Mouse (Mus musculus) c-Kit-negative CD71-positive TER-119-positive erythroid progenitor cells, embryonic 14.5 days (primary cell): ENCODE measurements around the gene Hist1h4b.
A peak's percentile ranks its signal among the peaks of the same experiment; 100 is the strongest.

Source experiments
- DNase-seq: peaks from one replicate; pipeline ENCODE4 v3.0.0-alpha.2; 2013; ENCODE audit warnings: low read depth, low spot score

Gene Hist1h4b

DNA sequence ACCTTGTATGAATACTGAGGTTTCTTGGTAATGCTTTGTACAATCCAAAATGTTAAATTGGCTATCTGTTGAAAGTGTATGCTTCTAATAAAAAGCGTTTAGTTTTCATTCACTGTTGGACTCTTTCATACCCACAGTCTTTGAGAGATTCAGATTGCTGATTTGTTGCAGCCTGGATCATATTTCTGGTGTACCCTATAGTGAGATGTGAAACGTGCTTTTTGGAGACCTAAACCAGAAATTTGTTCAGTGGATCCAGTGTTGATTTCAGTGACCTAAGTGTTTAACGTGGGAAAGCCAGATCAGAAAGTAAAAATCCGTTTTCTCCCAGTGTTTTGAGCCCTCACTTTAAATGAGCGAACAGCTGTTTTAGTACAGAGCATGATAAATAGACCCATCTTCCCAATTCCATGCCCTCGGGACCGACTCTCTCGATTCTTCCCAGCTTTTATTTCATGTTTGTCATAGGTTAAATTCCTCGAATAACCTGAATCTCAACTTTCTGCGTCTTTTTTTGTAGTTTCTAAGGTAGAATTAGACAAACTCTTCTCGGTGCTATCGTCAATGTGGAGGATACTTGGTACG lies 16.5 kb upstream of the Hist1h4b start:
- no peak for DNase-seq

DNA sequence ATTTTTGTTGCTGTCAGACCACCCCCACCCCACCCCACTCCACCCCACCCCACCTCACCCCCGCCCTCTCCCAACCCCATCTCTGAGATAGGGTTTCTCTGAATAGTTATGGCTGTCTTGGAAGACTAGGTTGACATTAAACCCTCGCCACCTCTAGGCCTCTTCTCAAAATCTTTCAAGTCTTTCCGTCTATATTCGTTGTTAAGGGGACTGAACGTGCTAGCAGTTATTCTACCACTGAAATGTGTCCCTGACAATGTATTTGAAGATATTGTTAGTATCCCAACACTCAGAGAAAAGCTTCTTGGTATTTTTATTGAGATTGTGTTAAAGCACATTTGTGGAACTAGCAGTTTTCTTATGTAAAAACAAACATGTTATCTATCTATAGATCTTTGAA lies 15.9 kb upstream of the Hist1h4b start:
- DNase-seq, result peak; percentile 29

DNA sequence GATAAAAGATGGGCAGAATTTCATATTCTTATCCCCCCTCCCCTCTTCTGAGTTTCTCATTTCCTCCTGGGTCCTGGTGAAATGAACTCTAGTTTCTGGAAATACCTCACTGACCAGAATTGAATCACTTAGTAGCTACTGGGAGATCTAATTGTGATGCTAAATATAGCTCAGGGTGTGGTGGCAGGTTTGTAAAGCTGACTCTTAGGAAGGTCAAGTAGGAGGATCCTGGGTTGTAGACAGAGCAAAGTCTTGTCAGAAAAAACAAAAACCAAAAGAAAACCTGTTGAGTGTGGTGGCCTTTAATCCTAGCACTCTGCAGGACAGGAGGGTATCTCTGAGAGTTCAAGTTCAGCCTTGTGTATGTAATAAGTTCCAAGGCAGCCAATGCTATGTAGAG lies 14.8 kb upstream of the Hist1h4b start:
- DNase-seq, result no peak

DNA sequence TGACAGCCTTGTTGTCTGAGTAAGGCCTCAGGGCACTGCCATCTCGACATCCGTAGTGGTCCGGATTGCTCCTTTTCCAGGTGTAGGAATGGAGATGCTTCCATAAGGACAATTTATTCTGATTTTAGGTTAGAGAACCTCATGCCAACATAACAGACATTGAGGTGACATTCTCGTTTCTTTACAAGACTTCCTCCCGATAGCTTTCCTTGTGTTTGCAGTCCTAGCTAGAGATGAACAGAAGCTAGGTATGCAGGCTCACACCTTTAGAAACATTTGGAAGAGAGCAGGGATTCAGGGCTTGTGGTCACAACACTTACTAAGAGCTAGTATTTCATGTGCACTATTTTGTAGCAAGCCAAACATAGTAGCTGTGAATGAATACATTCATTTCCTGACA lies 13.6 kb upstream of the Hist1h4b start:
- DNase-seq, result peak; percentile 21

DNA sequence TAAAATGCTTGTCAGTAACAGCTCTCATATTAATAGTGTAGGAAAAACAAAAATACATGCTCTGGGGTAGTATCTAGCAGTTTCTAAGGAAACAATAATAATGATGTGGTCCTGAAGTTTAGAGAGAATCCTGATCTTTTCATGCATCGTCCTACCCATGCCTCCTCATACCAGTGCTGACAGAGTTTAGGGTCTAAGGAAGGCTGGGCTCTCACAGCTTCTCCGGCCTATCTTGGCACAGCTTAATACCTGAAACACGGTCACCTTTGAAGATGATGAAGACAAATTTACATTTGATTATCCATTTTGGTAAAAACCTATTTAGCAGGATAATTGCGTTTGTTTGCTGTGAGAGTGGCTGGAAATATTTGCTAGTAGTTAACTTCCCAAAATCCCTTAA lies 12.8 kb upstream of the Hist1h4b start:
- DNase-seq, result peak; percentile 46

DNA sequence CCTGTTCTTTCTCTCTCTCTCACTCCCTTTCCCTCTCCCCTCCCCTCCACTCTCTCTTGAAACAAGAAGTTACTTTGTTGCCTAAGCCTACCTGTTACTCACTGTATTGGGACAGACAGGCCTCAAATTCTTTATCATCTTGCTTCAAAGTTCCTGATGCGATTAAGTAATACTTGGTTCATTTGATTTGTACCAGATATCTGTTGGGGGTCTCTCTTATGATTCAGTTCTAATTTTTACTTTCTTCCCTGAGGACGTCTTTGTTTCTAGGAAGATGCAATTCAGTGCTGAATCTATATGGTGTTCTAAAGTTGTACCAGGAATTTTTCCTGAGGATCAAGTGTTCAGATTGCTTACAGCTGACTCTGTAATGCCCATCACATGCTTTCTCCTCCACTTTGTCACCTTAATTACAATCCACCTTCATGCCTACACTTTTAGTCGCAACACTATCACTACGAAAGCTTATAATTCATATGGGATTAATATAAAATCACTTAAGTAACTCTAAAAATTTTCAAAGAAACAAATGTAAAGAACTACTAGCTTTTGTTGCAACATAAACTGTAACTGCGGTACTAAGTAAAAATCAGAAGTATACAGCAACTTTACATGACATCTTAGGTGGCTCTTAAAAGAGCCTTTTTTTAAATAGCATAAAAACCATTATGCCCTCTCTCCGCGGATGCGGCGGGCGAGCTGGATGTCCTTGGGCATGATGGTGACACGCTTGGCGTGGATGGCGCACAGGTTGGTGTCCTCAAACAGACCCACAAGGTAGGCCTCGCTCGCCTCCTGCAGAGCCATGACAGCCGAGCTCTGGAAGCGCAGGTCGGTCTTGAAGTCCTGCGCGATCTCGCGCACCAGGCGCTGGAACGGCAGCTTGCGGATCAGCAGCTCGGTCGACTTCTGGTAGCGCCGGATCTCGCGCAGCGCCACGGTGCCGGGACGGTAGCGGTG lies 12.1 kb upstream of the Hist1h4b start:
- DNase-seq, result peak; percentile 58

DNA sequence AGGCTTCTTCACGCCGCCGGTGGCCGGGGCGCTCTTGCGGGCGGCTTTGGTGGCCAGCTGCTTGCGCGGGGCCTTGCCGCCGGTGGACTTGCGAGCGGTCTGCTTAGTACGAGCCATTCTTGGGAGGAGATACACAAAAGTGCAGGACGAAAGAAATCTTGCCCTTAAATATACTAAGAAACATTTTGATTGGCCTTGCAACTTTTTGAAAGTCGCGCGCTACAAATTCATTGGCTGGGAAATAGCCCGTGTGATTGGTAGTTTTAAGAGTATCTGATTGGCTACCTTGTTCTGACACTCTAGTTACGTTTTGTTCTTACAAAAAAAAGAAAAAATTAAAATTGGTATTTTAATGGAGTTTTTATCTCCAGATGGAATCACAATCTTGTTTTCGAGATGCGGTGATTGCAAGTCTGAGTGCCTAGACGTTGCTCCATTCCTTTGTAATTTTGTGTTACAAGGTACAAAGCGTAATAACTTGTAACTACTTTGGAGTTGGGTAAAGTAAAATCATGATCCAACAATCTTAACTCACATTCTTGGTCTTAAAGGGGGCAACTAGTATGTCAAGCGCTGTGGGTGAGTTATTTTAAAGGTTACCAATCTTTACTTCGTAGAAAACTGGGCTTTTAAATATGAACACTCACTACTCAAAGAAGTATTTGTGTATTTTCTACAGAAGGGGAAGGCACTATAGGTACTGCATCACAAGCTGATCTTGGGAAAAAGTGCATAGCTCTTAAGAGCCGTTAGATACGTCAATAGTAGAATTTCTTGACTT lies 11.2 kb upstream of the Hist1h4b start, which contains the start of gene Hist1h3c:
Hist1h3c (minus strand) TSS at position 222 of the 781 bp plus-strand sequence.
- peak; percentile 93 for DNase-seq

DNA sequence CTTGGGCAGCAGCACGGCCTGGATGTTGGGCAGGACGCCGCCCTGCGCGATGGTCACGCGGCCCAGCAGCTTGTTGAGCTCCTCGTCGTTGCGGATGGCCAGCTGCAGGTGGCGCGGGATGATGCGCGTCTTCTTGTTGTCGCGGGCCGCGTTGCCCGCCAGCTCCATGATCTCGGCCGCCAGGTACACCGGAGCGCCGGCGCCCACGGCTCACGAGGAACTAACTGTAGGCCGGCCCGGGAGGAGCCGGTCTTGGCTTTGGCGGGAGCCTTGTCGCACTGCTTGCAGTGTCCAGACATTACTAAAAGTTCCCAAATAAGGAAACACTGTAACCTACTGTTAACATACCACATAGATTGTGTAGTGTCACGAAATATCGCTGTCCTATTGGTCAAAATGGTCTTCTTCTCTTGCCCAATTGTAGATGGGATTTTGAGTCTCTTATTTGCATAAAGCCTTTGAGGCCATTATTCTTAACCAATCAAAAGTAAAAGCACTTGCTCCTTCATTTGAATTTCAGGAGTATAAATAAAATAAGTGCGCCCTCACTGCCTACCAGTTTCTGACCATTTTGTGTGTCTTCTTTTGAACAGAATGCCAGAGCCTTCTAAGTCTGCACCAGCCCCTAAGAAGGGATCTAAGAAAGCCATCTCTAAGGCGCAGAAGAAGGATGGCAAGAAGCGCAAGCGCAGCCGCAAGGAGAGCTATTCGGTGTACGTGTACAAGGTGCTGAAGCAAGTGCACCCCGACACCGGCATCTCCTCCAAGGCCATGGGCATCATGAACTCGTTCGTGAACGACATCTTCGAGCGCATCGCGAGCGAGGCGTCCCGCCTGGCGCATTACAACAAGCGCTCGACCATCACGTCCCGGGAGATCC lies 10.4 kb upstream of the Hist1h4b start, which contains the start of gene Hist1h2bb:
Hist1h2bb (plus strand) TSS at position 534 of the 880 bp plus-strand sequence.
- peak; percentile 88 for DNase-seq

DNA sequence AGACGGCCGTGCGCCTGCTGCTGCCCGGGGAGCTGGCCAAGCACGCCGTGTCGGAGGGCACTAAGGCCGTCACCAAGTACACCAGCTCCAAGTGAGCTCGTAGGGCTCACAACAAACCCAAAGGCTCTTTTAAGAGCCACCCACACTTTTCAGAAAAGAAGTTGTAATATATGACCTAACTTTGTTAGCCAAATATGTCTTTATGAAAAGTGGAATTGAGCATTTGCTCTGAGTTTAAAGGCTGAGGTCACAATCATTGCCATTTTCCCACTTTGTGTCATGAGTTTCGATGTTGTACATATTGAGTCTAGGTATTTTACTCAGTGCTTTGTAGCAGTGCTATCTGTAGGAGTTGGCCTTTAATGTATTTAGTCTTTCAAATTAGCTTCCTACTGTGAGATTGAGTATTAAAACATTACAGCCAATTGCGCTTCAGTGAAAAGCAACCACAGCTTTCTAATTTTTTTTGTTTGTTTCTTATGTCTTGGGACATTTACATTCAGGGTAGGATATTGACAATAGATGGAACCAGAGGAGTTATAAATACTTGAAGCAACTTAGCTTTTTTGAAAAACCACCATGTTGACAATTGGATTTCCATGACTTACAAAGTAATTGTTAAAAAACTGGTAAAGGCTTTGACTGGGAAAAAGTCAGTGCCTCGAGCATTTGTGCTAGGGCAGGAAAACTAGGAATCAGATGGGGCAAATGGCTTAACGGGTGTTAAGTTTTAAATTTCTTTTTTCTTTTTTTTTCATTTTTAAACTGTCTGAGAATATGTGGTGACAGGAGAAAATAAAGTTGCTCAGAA lies 9.5 kb upstream of the Hist1h4b start:
- DNase-seq, result peak; percentile 62

DNA sequence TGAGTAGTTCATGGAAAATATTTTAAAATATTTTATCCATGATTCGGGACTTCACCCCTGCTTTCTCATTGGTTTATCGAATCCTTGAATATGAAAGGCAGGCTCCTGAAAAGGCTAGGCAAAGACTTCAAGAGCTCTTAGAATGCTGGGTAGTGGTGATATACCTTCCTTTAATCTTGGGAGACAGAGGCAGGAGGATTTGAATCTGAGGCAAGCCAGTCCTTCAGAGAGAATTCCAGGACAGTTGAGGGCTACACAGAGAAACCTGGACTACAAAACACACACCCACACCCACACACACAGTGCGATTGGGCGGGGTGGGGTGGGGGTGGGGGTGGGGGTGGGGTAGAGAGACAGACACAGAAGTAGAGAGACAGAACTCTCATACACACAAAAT lies 8.9 kb upstream of the Hist1h4b start:
- DNase-seq, result peak; percentile 58

DNA sequence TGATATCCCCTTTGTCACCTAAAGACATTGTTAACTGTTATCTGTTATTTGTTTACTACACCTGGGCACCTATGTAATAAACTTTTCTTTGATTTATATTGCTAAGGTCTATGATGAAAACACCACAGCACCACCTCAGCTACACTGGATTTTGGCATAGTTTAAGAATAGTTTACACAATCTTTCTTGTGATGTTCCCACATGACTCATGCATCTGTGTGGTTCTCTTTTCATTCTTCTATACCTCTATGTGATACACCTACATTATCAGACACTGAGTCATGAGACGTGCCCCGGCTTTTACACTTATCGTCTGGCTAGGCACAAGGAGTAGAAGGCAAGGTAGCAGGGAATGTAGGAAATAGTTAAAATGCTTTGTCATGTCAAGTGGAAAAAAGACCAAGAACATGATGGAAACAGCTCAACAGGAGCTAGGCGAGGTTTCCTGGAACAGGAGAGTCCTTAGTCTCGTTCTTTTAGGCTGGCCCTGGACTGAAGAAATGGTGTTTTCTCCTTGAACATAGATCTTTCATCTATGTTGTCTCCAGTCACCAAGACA lies 7.2 kb upstream of the Hist1h4b start:
- DNase-seq, result peak; percentile 42

DNA sequence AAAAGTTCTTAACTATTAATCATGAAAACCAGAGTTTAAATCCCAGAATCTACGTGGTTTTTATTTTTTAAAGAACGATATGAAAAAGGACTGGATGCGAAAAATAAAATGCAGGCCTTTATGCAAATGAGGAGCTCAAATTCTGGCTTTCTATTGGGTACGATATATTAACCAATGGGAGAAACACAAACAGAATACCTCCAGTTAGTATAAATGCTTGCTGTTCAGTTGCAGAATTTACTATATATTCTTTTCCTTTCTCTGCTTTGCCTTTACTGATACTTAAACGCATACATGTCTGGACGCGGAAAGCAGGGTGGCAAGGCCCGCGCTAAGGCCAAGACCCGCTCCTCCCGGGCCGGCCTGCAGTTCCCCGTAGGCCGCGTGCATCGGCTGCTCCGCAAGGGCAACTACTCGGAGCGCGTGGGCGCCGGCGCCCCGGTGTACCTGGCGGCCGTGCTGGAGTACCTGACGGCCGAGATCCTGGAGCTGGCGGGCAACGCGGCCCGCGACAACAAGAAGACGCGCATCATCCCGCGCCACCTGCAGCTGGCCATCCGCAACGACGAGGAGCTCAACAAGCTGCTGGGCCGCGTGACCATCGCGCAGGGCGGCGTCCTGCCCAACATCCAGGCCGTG lies 5.9 kb upstream of the Hist1h4b start, which contains the start of gene Hist1h2ab:
Hist1h2ab (plus strand) TSS at position 288 of the 639 bp plus-strand sequence.
- DNase-seq, result peak; percentile 85

DNA sequence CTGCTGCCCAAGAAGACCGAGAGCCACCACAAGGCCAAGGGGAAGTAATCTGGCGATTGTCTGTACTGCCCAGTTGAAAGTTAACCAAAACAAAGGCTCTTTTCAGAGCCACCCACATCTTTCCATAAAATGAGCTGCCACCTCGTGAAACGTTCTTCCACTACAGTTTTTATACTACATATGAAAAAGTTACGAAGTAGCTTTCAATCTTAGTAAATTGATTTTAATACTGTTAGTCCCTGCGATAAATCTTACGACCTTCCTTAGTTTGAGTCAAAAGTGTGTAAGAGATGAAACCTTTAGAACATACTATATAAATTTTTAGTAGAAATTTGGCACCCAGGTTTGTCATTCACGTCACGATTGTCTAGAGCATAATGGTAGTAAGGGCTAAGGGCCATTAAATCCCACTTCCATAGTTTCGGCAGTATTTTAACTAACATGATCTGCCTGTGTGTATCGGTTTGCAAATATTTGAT lies 5.3 kb upstream of the Hist1h4b start:
- DNase-seq, result peak; percentile 64

DNA sequence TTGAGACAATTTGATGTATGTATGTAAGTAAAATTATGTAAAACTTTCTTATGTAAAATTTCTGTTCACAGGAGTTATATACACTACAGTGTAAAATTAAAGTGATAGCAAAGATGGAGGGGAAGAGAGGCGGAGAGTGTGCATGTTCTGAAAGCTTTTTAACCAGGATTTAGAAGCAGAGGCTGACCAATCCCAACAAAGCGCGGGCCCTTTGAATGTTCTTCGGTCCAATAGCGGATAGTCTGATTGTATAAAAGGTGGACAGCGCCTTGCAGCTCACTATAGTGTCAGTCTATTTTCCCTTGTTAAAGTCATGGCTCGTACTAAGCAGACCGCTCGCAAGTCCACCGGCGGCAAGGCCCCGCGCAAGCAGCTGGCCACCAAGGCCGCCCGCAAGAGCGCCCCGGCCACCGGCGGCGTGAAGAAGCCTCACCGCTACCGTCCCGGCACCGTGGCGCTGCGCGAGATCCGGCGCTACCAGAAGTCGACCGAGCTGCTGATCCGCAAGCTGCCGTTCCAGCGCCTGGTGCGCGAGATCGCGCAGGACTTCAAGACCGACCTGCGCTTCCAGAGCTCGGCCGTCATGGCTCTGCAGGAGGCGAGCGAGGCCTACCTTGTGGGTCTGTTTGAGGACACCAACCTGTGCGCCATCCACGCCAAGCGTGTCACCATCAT lies 4.6 kb upstream of the Hist1h4b start, which contains the start of gene Hist1h3b:
Hist1h3b (plus strand) TSS at position 201 of the 675 bp plus-strand sequence.
- DNase-seq, result peak; percentile 96

DNA sequence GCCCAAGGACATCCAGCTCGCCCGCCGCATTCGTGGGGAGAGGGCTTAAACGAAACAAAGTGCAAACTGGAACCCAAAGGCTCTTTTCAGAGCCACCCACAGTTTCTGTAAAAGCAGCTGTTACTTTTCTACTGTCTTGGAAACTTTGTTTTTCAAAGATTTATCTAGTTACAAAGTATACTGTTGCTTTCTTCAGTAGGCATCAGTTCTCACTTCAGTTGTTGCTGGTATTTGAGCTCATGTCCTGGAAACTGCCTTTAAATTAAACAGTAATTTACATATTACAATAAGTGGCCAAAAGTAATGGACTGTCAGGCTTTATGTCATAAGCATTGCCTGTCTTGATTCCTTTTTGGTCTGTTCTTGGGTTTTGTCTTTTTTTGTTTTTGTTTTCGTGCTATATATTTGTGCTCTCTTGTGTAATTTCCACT lies 4.1 kb upstream of the Hist1h4b start:
- DNase-seq, result peak; percentile 50

DNA sequence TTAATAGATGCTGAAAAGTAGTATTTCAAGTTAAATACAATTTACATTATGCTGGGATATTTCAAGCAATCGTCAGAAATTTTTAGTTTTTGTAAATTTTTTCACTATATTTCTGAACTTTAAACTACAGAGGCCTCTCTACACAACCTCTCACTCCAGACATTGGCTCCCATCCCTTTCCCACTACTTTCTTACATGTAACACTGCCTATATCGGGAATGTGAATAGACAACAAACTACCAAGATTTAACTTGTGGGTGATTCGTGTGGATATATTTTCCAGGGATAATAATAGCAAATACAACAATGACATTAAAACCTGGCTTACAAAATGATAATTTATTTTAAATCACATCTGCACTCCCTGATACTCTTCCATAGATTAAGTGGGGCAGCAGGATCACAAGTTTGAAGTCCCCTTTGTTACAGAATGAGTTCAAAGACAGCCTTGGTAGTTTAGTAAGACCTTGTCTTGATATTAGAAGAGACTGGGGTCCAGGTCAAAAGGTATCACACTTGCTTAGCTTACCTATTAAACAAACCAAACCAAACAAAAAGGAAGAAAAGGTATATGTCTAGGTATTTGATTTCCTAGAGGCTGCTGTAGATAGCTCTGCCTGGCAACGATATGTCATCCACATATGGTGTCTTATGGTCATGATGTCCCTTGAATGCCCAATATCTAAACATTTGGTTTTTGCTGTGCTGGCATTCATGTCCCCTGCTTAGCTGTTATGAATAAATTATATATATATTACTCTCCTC lies 3.3 kb upstream of the Hist1h4b start:
- DNase-seq, result peak; percentile 40

DNA sequence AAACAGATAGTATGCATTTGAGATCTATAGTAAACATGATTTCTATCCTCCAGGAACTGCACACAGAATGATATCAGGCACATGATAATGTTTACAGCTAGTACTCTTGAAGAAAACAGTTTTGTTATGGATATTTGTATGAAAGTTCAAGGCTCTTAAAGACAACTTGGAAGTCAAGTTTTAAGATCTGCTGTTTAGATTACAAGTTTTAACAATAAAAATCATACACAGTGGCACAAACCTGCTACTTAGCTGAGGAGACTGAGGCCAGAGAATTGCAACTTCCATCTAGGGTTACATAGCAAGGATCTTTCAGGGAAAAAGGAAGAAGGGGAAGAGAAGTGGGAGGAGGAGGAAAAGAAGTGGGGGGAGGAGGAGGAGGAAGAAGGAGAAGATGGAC lies 1.8 kb upstream of the Hist1h4b start:
- no peak for DNase-seq
